Mouse (Mus musculus): ENCODE measurements around the gene Zkscan16. TPM values are rescaled to one million over a fixed set of nuclear protein-coding genes. Genes with fewer than 3 reads are reported as not detected.

Zkscan16 gene
- polyA plus RNA-seq (2015; fragmentation: Nextera tagmentation; extraction: Ambion mirVana), result 0.73 and 0.74 TPM in 2 replicates

- Histone ChIP-seq H3K9me3 (no peaks in the 10 kb centered on the region), H3K4me3 (peak within 1 kb of the TSS; percentile 79), H3K36me3 (no peaks in the 10 kb centered on the region), H3K4me1 (peaks cover 10% of the 10 kb centered on the region; the same call in 1 of the 2 replicates), H3K4me2 (peak within 1 kb of the TSS; percentile 82), H3K27ac (peak within 1 kb of the TSS; percentile 61), H3K27me3 (no peaks in the 10 kb centered on the region), H3K9ac (peak within 1 kb of the TSS; percentile 52; the same call in 1 of the 2 replicates)
- ATAC-seq (ENCODE audit: insufficient number of reproducible peaks, low FRiP score, low TSS enrichment, low read depth), result peak; percentile 58; the same call in 1 of the 2 replicates
- WGBS, result under 1% methylated on average over 50 of the region's 50 CpGs
Observed at GRCm38 (mm10) chr4:58943420-58944205, at the start of gene Zkscan16. Gene Zkscan16, plus strand, starts transcription at chr4:58943628.

- Histone ChIP-seq H3K9me3 (no peaks in the 10 kb centered on the region), H3K9ac (no peak overlapping the region), H3K4me3 (no peak overlapping the region), H3K27me3 (no peaks in the 10 kb centered on the region), H3K4me1 (no peaks in the 10 kb centered on the region), H3K4me2 (no peak overlapping the region), H3K27ac (no peak overlapping the region), H3K36me3 (no peaks in the 10 kb centered on the region)
- no peak for ATAC-seq (ENCODE audit: insufficient number of reproducible peaks, low FRiP score, low TSS enrichment, low read depth)
- 75% methylated on average over 7 of the region's 7 CpGs for WGBS
Observed at GRCm38 (mm10) chr4:58894399-58894798, 49.0 kb upstream of the Zkscan16 start.

- Histone ChIP-seq H3K4me3 (no peak overlapping the region), H3K27ac (no peak overlapping the region), H3K9me3 (no peaks in the 10 kb centered on the region), H3K4me1 (no peaks in the 10 kb centered on the region), H3K4me2 (no peak overlapping the region), H3K36me3 (no peaks in the 10 kb centered on the region), H3K9ac (no peak overlapping the region), H3K27me3 (no peaks in the 10 kb centered on the region)
- no peak for ATAC-seq (ENCODE audit: insufficient number of reproducible peaks, low FRiP score, low TSS enrichment, low read depth)
- 74% methylated on average over 4 of the region's 4 CpGs for WGBS
Observed at GRCm38 (mm10) chr4:58897436-58897835, 46.0 kb upstream of the Zkscan16 start.

GRCm38 (mm10) chr4:58898318-58898717 lies 45.1 kb upstream of the Zkscan16 start:
- Histone ChIP-seq H3K4me2 (no peak overlapping the region), H3K27ac (no peak overlapping the region), H3K4me1 (peaks cover 4% of the 10 kb centered on the region; the same call in 1 of the 2 replicates), H3K9me3 (no peaks in the 10 kb centered on the region), H3K9ac (no peak overlapping the region), H3K36me3 (no peaks in the 10 kb centered on the region), H3K27me3 (no peaks in the 10 kb centered on the region), H3K4me3 (no peak overlapping the region)
- no peak for ATAC-seq (ENCODE audit: insufficient number of reproducible peaks, low FRiP score, low TSS enrichment, low read depth)

- Histone ChIP-seq H3K9me3 (no peaks in the 10 kb centered on the region), H3K36me3 (no peaks in the 10 kb centered on the region), H3K4me2 (no peak overlapping the region), H3K9ac (no peak overlapping the region), H3K4me1 (peaks cover 15% of the 10 kb centered on the region), H3K27ac (no peak overlapping the region), H3K27me3 (no peaks in the 10 kb centered on the region), H3K4me3 (no peak overlapping the region)
- ATAC-seq (ENCODE audit: insufficient number of reproducible peaks, low FRiP score, low TSS enrichment, low read depth), result no peak
- 89% methylated on average over 1 of the region's 1 CpGs for WGBS
Observed at GRCm38 (mm10) chr4:58907453-58907852, 36.0 kb upstream of the Zkscan16 start.

- Histone ChIP-seq H3K9ac (0 out of 2 replicates have a peak overlapping the region, but pooled peaks have one; percentile 92), H3K9me3 (no peaks in the 10 kb centered on the region), H3K4me2 (peak overlapping the region; percentile 60), H3K27me3 (no peaks in the 10 kb centered on the region), H3K4me1 (peaks cover 9% of the 10 kb centered on the region), H3K4me3 (peak overlapping the region; percentile 92), H3K27ac (no peak overlapping the region; the same call in 1 of the 2 replicates), H3K36me3 (no peaks in the 10 kb centered on the region)
- WGBS, result 26% methylated on average over 16 of the region's 16 CpGs
- no peak for ATAC-seq (ENCODE audit: insufficient number of reproducible peaks, low FRiP score, low TSS enrichment, low read depth)
Observed at GRCm38 (mm10) chr4:58910175-58911068, 33.0 kb upstream of the Zkscan16 start.

GRCm38 (mm10) chr4:58911069-58911830 lies 32.2 kb upstream of the Zkscan16 start:
- WGBS, result under 1% methylated on average over 56 of the region's 56 CpGs

GRCm38 (mm10) chr4:58911831-58912628 lies 31.4 kb upstream of the Zkscan16 start:
- Histone ChIP-seq H3K9ac (peak overlapping the region; percentile 92), H3K4me1 (peaks cover 9% of the 10 kb centered on the region), H3K27ac (peak overlapping the region; percentile 98), H3K4me3 (peak overlapping the region; percentile 92), H3K4me2 (peak overlapping the region; percentile 60), H3K27me3 (no peaks in the 10 kb centered on the region), H3K9me3 (no peaks in the 10 kb centered on the region), H3K36me3 (no peaks in the 10 kb centered on the region)
- peak; percentile 71 for ATAC-seq (ENCODE audit: insufficient number of reproducible peaks, low FRiP score, low TSS enrichment, low read depth)
- under 1% methylated on average over 89 of the region's 126 CpGs for WGBS

More at GRCm38 (mm10) chr4:58911069-58911830, 32.2 kb upstream of the Zkscan16 start:
- H3K27me3 ChIP-seq, result no peaks in the 10 kb centered on the region
- H3K9me3 ChIP-seq, result no peaks in the 10 kb centered on the region
- H3K36me3 ChIP-seq, result no peaks in the 10 kb centered on the region
- H3K27ac ChIP-seq, result peak overlapping the region; percentile 98
- peak; percentile 25 for ATAC-seq (ENCODE audit: insufficient number of reproducible peaks, low FRiP score, low TSS enrichment, low read depth)
- peak overlapping the region; percentile 92 for H3K4me3 ChIP-seq
- H3K9ac ChIP-seq, result peak overlapping the region; percentile 92
- H3K4me2 ChIP-seq, result peak overlapping the region; percentile 60
- peaks cover 9% of the 10 kb centered on the region for H3K4me1 ChIP-seq

- peak; percentile 68 for ATAC-seq (ENCODE audit: insufficient number of reproducible peaks, low FRiP score, low TSS enrichment, low read depth)
- Histone ChIP-seq H3K9me3 (no peaks in the 10 kb centered on the region), H3K27me3 (no peaks in the 10 kb centered on the region), H3K9ac (peak within 1 kb of the TSS; percentile 92), H3K36me3 (no peaks in the 10 kb centered on the region), H3K4me1 (peaks cover 9% of the 10 kb centered on the region), H3K27ac (peak within 1 kb of the TSS; percentile 98), H3K4me2 (peak within 1 kb of the TSS; percentile 60), H3K4me3 (peak within 1 kb of the TSS; percentile 92)
- WGBS, result 3% methylated on average over 42 of the region's 43 CpGs
Observed at GRCm38 (mm10) chr4:58912629-58913335, 30.6 kb upstream of the Zkscan16 start, which contains the start of gene Ecpas. Gene Ecpas, minus strand, starts transcription at chr4:58912749.

- Histone ChIP-seq H3K36me3 (no peaks in the 10 kb centered on the region), H3K27ac (peak overlapping the region; percentile 98; the same call in 1 of the 2 replicates), H3K4me2 (peak overlapping the region; percentile 60), H3K27me3 (no peaks in the 10 kb centered on the region), H3K9me3 (no peaks in the 10 kb centered on the region), H3K4me1 (peaks cover 9% of the 10 kb centered on the region), H3K9ac (no peak overlapping the region), H3K4me3 (peak overlapping the region; percentile 92)
- WGBS, result 23% methylated on average over 3 of the region's 3 CpGs
- ATAC-seq (ENCODE audit: insufficient number of reproducible peaks, low FRiP score, low TSS enrichment, low read depth), result no peak
Observed at GRCm38 (mm10) chr4:58913336-58914026, 29.9 kb upstream of the Zkscan16 start.

All from limb, embryonic 15.5 days (tissue).